Mouse (Mus musculus) limb, embryonic 11.5 days (tissue): ENCODE data around the gene 2610301B20Rik. TPM values are rescaled to one million over a fixed set of nuclear protein-coding genes. Genes with fewer than 3 reads are reported as not detected.

Experiments used
- ATAC-seq: fragments of 200-750 bp; cut with Nextera tagmentation; 2 replicates; pipeline ENCODE4 v1.8.0; 2017; ENCODE audit warnings: low read depth; ENCODE audit not compliant: insufficient number of reproducible peaks, low FRiP score, low TSS enrichment
- DNase-seq: peaks from one replicate; pipeline ENCODE4 v3.0.0-alpha.2; 2015; ENCODE audit warnings: low spot score
- H3K27ac ChIP-seq: fragments of 300-500 bp; sonication (generic); replicated peaks from 2 replicates; pipeline ENCODE4 v1.5.1; 2014; ENCODE audit warnings: low read depth, mild to moderate bottlenecking, low read length
- H3K27me3 ChIP-seq: fragments of 300-500 bp; sonication (generic); 2 replicates; pipeline ENCODE4 v1.6.1; 2014; ENCODE audit warnings: mild to moderate bottlenecking, low read length, mixed read lengths; ENCODE audit not compliant: control insufficient read depth, insufficient read depth
- H3K36me3 ChIP-seq: fragments of 300-500 bp; sonication (generic); 2 replicates; pipeline ENCODE4 v1.6.1; 2014; ENCODE audit warnings: mild to moderate bottlenecking, low read length, moderate library complexity, mixed read lengths; ENCODE audit not compliant: control insufficient read depth, insufficient read depth
- H3K4me1 ChIP-seq: fragments of 300-500 bp; sonication (generic); 2 replicates; pipeline ENCODE4 v1.6.1; 2014; ENCODE audit warnings: low read length, mixed read lengths; ENCODE audit not compliant: control insufficient read depth, insufficient read depth
- H3K4me2 ChIP-seq: fragments of 300-500 bp; sonication (generic); 2 replicates; pipeline ENCODE4 v1.6.1; 2014; ENCODE audit warnings: low read depth, mild to moderate bottlenecking, moderate library complexity; ENCODE audit not compliant: severe bottlenecking
- H3K4me3 ChIP-seq: fragments of 300-500 bp; sonication (generic); 2 replicates; pipeline ENCODE4 v1.5.1; 2014; ENCODE audit warnings: low read depth, low read length
- H3K9ac ChIP-seq: fragments of 300-500 bp; sonication (generic); 2 replicates; pipeline ENCODE4 v1.6.1; 2014; ENCODE audit warnings: mild to moderate bottlenecking, low read length
- H3K9me3 ChIP-seq: fragments of 300-500 bp; sonication (generic); 2 replicates; pipeline ENCODE4 v1.6.1; 2016; ENCODE audit warnings: low read length; ENCODE audit not compliant: control insufficient read depth
- WGBS: fragments of 180-500 bp; shearing (Covaris S2); extraction: QIAGEN DNeasy Blood & Tissue Kit; methylation state at CpG from one replicate; pipeline ENCODE4 v1.1.7; 2014; 5-methylcytosine and 5-hydroxymethylcytosine counted together
- polyA plus RNA-seq: library from polyadenylated mRNA; unstranded; fragments of >200 nt; fragmentation: Nextera tagmentation; extraction: Ambion mirVana; gene quantifications from 2 replicates; pipeline ENCODE4 v1.2.1, GENCODE M21; 2014

Gene 2610301B20Rik
- 27.6 and 28.9 TPM in 2 replicates for polyA plus RNA-seq

- Histone ChIP-seq H3K27ac (peak within 1 kb of the TSS; percentile 75), H3K4me3 (peak within 1 kb of the TSS; percentile 71), H3K9me3 (no peaks in the 10 kb centered on the region), H3K4me1 (peaks cover 2% of the 10 kb centered on the region; the same call in 1 of the 2 replicates), H3K9ac (peak within 1 kb of the TSS; percentile 78), H3K36me3 (no peaks in the 10 kb centered on the region), H3K4me2 (peak within 1 kb of the TSS; percentile 37), H3K27me3 (no peaks in the 10 kb centered on the region)
- ATAC-seq: peak; percentile 86
- under 1% methylated on average over 68 of the region's 68 CpGs for WGBS
- DNase-seq: peak; percentile 95
These were observed at the start of gene 2610301B20Rik for GRCm38 (mm10) chr4:10873920-10874665. TSS of gene 2610301B20Rik (plus strand) at chr4:10874498.

- Histone ChIP-seq H3K4me3 (no peak overlapping the region), H3K36me3 (no peaks in the 10 kb centered on the region), H3K9me3 (no peaks in the 10 kb centered on the region), H3K4me1 (no peaks in the 10 kb centered on the region), H3K27ac (no peak overlapping the region), H3K4me2 (no peak overlapping the region), H3K9ac (no peak overlapping the region), H3K27me3 (no peaks in the 10 kb centered on the region)
- DNase-seq (no peak), ATAC-seq (no peak)
- WGBS: 88% methylated on average over 1 of the region's 1 CpGs
These were observed 41.0 kb upstream of the 2610301B20Rik start for GRCm38 (mm10) chr4:10833273-10833672.

- Histone ChIP-seq H3K9me3 (no peaks in the 10 kb centered on the region), H3K4me3 (no peak overlapping the region), H3K4me2 (no peak overlapping the region), H3K27me3 (no peaks in the 10 kb centered on the region), H3K9ac (no peak overlapping the region), H3K27ac (no peak overlapping the region), H3K36me3 (no peaks in the 10 kb centered on the region), H3K4me1 (no peaks in the 10 kb centered on the region)
- 73% methylated on average over 6 of the region's 6 CpGs for WGBS
- peak; percentile 55 for DNase-seq
- ATAC-seq: no peak
These were observed 38.8 kb upstream of the 2610301B20Rik start for GRCm38 (mm10) chr4:10835252-10836051.

- H3K27ac ChIP-seq: no peak overlapping the region
- H3K4me1 ChIP-seq: no peaks in the 10 kb centered on the region
- no peak overlapping the region for H3K9ac ChIP-seq
- 83% methylated on average over 7 of the region's 7 CpGs for WGBS
- no peak overlapping the region for H3K4me2 ChIP-seq
- no peaks in the 10 kb centered on the region for H3K36me3 ChIP-seq
- H3K9me3 ChIP-seq: no peaks in the 10 kb centered on the region
- H3K4me3 ChIP-seq: no peak overlapping the region
- H3K27me3 ChIP-seq: no peaks in the 10 kb centered on the region
- DNase-seq (no peak), ATAC-seq (no peak)
These were observed 28.4 kb upstream of the 2610301B20Rik start for GRCm38 (mm10) chr4:10845848-10846247.

- Histone ChIP-seq H3K27ac (no peak overlapping the region), H3K36me3 (no peaks in the 10 kb centered on the region), H3K4me1 (no peaks in the 10 kb centered on the region), H3K9ac (no peak overlapping the region), H3K9me3 (no peaks in the 10 kb centered on the region), H3K27me3 (no peaks in the 10 kb centered on the region), H3K4me2 (no peak overlapping the region), H3K4me3 (no peak overlapping the region)
- DNase-seq: no peak
- ATAC-seq: no peak
- WGBS: 61% methylated on average over 7 of the region's 7 CpGs
These were observed 24.5 kb upstream of the 2610301B20Rik start for GRCm38 (mm10) chr4:10849812-10850211.

GRCm38 (mm10) chr4:10851013-10851412, 23.3 kb upstream of the 2610301B20Rik start:
- no peak overlapping the region for H3K4me2 ChIP-seq
- H3K9ac ChIP-seq: no peak overlapping the region
- H3K4me1 ChIP-seq: no peaks in the 10 kb centered on the region
- no peaks in the 10 kb centered on the region for H3K36me3 ChIP-seq
- WGBS: 81% methylated on average over 5 of the region's 5 CpGs
- DNase-seq: no peak
- ATAC-seq: no peak
- no peak overlapping the region for H3K27ac ChIP-seq
- H3K27me3 ChIP-seq: no peaks in the 10 kb centered on the region
- no peak overlapping the region for H3K4me3 ChIP-seq
- H3K9me3 ChIP-seq: no peaks in the 10 kb centered on the region

GRCm38 (mm10) chr4:10859174-10859573, 15.1 kb upstream of the 2610301B20Rik start:
- no peak for ATAC-seq
- Histone ChIP-seq H3K27me3 (no peaks in the 10 kb centered on the region), H3K27ac (no peak overlapping the region), H3K4me2 (no peak overlapping the region), H3K36me3 (no peaks in the 10 kb centered on the region), H3K4me1 (no peaks in the 10 kb centered on the region), H3K9me3 (no peaks in the 10 kb centered on the region), H3K9ac (no peak overlapping the region), H3K4me3 (no peak overlapping the region)
- DNase-seq: no peak

- Histone ChIP-seq H3K27me3 (no peaks in the 10 kb centered on the region), H3K27ac (no peak overlapping the region), H3K36me3 (no peaks in the 10 kb centered on the region), H3K4me2 (no peak overlapping the region; the same call in 1 of the 2 replicates), H3K9me3 (no peaks in the 10 kb centered on the region), H3K4me3 (no peak overlapping the region), H3K9ac (no peak overlapping the region), H3K4me1 (no peaks in the 10 kb centered on the region)
- DNase-seq (no peak), ATAC-seq (0 out of 2 replicates have a peak, but pooled peaks have one; percentile 60)
- 55% methylated on average over 9 of the region's 12 CpGs for WGBS
These were observed 14.3 kb upstream of the 2610301B20Rik start for GRCm38 (mm10) chr4:10859911-10860581.
